Mouse (Mus musculus) monocyte, adult 5-6 weeks (primary cell): Measurements from ENCODE around the gene Itsn2. TPM values are rescaled to one million over a fixed set of nuclear protein-coding genes. Genes with fewer than 3 reads are reported as not detected.
"Not testable (repeated sequence)": the region's sequence is repeated elsewhere in the genome, so short reads cannot be mapped to it uniquely, and the experiment has no call there.

ENCODE experiments used
- ATAC-seq: fragments of 153-309, 156-312 bp; replicated peaks from 2 replicates; pipeline ENCODE4 v1.8.0; 2017; ENCODE audit warnings: mild to moderate bottlenecking; ENCODE audit not compliant: low TSS enrichment, insufficient number of reproducible peaks, severe bottlenecking, poor library complexity, low FRiP score
- total RNA-seq: library from RNA; stranded (forward); fragments of 200-1000, 200-491, 200-594 nt; gene quantifications from 3 replicates; pipeline ENCODE4 v1.2.3, GENCODE M21; 2017

Gene Itsn2
- total RNA-seq, 1 experiment from 2014 or later = 212 TPM

- no peak for ATAC-seq
Measured at GRCm38 (mm10) chr12:4744486-4744885, 152.0 kb downstream of the Itsn2 start.

- ATAC-seq = not testable (repeated sequence)
Measured at GRCm38 (mm10) chr12:4754451-4754850, 162.0 kb downstream of the Itsn2 start.

GRCm38 (mm10) chr12:4757060-4757459 lies 164.6 kb downstream of the Itsn2 start:
- ATAC-seq = no peak

Other genes with a start within 250 kb of the Itsn2 start
- gene Ncoa1, start 115.5 kb upstream of the Itsn2 start, total RNA-seq = 36.9 to 81.2 TPM (median 70.4 TPM) in 3 replicates
- not detected in 3 replicates for gene Gm3625, start 289 bp downstream of the Itsn2 start, total RNA-seq
- gene Fam228a, start 145.8 kb downstream of the Itsn2 start, total RNA-seq = 0.85 TPM in 1 of 3 replicates, not detected in the others
- not detected in 3 replicates for gene Pfn4, start 176.4 kb downstream of the Itsn2 start, total RNA-seq
- gene Fam228b, start 176.6 kb downstream of the Itsn2 start, total RNA-seq = 0.29 to 0.57 TPM in 2 of 3 replicates, not detected in the other
- 118 to 202 TPM (median 184 TPM) in 3 replicates for gene Sf3b6, start 224.9 kb downstream of the Itsn2 start, total RNA-seq
- 9.4 to 30.7 TPM (median 11.2 TPM) in 3 replicates for gene Fkbp1b, start 249.0 kb downstream of the Itsn2 start, total RNA-seq